Mouse (Mus musculus): ENCODE results near the gene Zfy1.

DNA sequence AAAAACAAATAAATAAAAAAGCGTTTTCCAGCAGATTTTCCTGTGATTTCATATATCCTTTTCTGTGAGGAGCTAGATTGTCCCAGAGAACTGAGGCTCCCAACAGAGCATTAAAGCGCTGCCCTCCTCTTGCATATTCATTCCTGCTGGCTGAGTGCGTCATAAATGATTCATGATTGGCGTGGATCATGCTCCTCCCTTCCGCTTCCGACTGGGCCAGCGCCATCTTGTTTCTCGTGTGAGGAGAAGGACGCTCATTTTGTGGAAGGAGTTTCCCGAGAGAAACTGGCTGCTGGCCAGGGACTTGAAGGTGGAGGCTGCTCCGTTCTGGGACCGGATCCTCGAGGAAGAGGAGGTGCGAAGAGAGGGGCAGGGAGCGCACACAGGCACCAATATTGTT, 21.2 kb upstream of the Zfy1 start, which contains the start of gene Uba1y:
- TF ChIP-seq EP300 (IDR thresholded peaks at IDR 0.05; ENCODE audit: low read depth) (no peak), CTCF (IDR thresholded peaks at IDR 0.05; ENCODE audit: low read depth) (no peak)

All from heart, postnatal 0 days (tissue).